Mouse (Mus musculus) forebrain, embryonic 10.5 days (tissue): ENCODE results near the gene 6030445D17Rik. TPM values are rescaled to one million over a fixed set of nuclear protein-coding genes. Genes with fewer than 3 reads are reported as not detected.

Source experiments
- DNase-seq: peaks from one replicate; pipeline ENCODE4 v3.0.0-alpha.2; 2017; ENCODE audit warnings: low spot score; ENCODE audit errors: extremely low spot score
- H3K27ac ChIP-seq: fragments of 300-500 bp; sonication (generic); 2 replicates; pipeline ENCODE4 v1.5.1; 2016; ENCODE audit warnings: mild to moderate bottlenecking
- H3K27me3 ChIP-seq: fragments of 300-500 bp; sonication (generic); 2 replicates; pipeline ENCODE4 v1.6.1; 2016; ENCODE audit warnings: mild to moderate bottlenecking; ENCODE audit not compliant: poor library complexity, severe bottlenecking
- H3K36me3 ChIP-seq: fragments of 300-500 bp; sonication (generic); replicated peaks from 2 replicates; pipeline ENCODE4 v1.6.1; 2016; ENCODE audit warnings: mild to moderate bottlenecking, moderate library complexity
- H3K4me1 ChIP-seq: fragments of 300-500 bp; sonication (generic); 2 replicates; pipeline ENCODE4 v1.6.1; 2016
- H3K4me3 ChIP-seq: fragments of 300-500 bp; sonication (generic); 2 replicates; pipeline ENCODE4 v1.5.1; 2016; ENCODE audit warnings: mild to moderate bottlenecking, moderate library complexity
- H3K9me3 ChIP-seq: fragments of 300-500 bp; sonication (generic); 2 replicates; pipeline ENCODE4 v1.6.1; 2016; ENCODE audit warnings: mild to moderate bottlenecking, moderate library complexity
- WGBS: fragments of 180-500 bp; shearing (Covaris S2); methylation state at CpG from one replicate; pipeline ENCODE4 v1.1.7; 2016; 5-methylcytosine and 5-hydroxymethylcytosine counted together
- polyA plus RNA-seq: library from polyadenylated mRNA; unstranded; fragments of >200 nt; fragmentation: Nextera tagmentation; extraction: Ambion mirVana; gene quantifications from 2 replicates; pipeline ENCODE4 v1.2.1, GENCODE M21; 2016

Gene 6030445D17Rik
- polyA plus RNA-seq, 1 experiment from 2014 or later = 0.07 TPM

DNA sequence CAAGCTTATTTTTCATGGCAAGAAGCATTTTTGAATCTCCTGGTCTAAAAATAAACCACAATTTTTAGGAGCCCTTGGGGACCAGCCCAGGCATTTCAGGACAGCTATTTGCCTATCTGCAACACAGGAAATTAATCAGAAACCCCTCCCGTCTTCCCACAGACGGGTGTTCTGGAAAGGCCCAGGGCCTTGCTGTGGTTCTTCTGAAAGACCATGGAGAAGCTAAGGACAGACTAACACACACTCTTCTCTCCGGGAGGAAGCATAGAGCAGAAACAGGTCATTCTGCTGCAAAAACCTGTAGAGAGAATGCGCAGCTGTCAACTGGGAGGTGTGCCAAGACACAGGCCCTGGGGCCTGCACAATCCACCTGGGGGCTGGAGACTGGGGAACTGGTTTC lies 4.2 kb downstream of the 6030445D17Rik start:
- DNase-seq = no peak
- H3K27me3 ChIP-seq = peaks cover 52% of the 10 kb centered on the region
- no peaks in the 10 kb centered on the region for H3K9me3 ChIP-seq
- no peak overlapping the region for H3K27ac ChIP-seq
- no peaks in the 10 kb centered on the region for H3K36me3 ChIP-seq
- H3K4me1 ChIP-seq = peaks cover 50% of the 10 kb centered on the region
- 86% methylated on average over 4 of the region's 4 CpGs for WGBS
- no peak overlapping the region for H3K4me3 ChIP-seq

DNA sequence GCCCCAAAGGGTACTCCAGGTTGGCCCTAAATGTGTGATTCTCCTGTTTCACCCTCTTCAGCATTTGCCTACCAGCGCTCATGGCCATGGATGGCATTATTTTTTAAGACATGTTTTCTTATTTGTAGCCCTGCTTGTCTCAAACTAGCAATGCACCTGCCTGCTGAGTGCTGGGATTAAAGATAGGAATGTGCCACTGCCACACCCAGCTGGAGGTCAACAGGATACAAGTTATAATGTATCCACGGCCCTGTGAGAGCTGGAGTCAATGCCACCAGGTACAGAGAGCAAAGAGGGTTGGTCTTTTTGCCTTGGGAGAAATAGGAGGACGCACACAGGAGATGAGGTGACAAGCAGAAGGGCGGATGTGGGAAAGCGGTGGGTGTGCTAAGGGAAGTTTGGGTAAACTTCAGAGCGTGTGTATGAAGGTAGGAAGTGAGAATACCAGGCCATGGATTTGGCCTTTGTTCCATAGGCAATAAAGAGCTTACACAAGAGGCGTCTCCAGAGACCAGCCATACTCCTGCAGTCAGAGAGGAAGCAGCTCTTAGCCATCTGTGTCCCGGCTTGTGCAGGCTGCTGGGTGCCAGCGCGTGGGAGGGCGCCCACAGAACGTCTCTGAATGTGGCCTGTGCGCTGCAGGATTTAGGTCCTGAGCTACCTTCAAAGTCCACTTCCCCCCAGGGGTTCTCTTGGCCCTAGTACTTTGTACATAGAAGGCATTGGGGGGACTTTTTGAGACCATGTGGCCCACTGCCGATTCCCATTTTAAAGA lies 6.7 kb downstream of the 6030445D17Rik start:
- Histone ChIP-seq H3K4me1 (peaks cover 49% of the 10 kb centered on the region), H3K9me3 (no peaks in the 10 kb centered on the region), H3K27me3 (peaks cover 27% of the 10 kb centered on the region), H3K36me3 (no peaks in the 10 kb centered on the region), H3K4me3 (peak overlapping the region; percentile 98; the same call in 1 of the 2 replicates), H3K27ac (no peak overlapping the region)
- no peak for DNase-seq
- 77% methylated on average over 14 of the region's 14 CpGs for WGBS

DNA sequence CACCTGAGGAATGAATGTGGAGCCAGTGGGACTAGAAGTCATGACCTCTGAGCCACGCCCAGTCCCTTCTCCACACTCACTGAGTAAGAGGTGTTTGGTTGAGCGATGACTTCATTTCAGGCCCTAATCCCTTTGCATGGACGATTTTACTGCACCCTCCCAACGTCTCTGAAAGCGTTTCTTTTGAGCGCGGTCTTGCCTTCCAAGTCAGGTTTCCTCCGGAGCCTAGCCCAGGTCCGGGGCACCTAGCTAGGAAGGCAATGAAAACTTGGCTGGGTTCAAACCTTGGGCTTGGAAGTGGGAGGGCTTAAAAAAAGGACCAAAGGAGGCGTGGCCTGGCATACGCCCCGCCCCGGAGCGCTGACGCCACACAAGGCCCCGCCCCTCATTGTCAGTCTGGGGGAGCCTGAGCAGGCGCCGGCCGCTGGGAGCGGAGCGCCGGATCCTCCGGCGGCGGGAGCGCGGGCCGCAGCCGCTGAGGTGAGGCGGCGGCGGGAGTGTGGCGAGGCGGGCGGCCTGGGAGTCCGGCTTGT lies 7.4 kb downstream of the 6030445D17Rik start, which contains the start of gene Luzp1:
TSS of gene Luzp1 (plus strand) at position 391 of the 533 bp plus-strand sequence.
- Histone ChIP-seq H3K27me3 (peaks cover 20% of the 10 kb centered on the region), H3K4me1 (peaks cover 51% of the 10 kb centered on the region), H3K4me3 (peak within 1 kb of the TSS; percentile 98), H3K27ac (peak within 1 kb of the TSS; percentile 99), H3K9me3 (no peaks in the 10 kb centered on the region), H3K36me3 (no peaks in the 10 kb centered on the region)
- peak; percentile 94 for DNase-seq
- WGBS = 2% methylated on average over 36 of the region's 36 CpGs

DNA sequence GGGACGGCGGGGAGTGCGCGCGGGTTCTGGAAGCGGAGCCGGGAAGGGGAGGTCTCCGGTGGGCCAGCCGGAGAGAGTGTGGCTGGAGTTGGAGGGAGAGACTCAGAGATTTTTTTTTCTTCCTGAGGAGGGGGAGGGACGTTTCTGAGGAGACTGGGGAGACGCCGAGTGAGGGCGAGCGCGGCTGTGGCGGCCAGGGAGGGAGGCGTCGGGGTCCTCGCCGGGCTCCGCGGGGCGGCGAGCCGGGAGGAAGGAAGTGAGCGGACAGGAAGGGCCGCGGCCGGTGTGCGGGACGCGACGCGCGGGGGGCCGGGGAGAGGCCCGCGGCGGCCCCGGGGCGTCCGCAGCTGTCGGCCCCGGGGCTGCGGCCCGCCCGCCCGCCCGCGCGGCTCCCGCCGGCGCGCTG lies 7.9 kb downstream of the 6030445D17Rik start:
- Histone ChIP-seq H3K27ac (peak overlapping the region; percentile 99), H3K4me3 (peak overlapping the region; percentile 98), H3K9me3 (no peaks in the 10 kb centered on the region), H3K36me3 (no peaks in the 10 kb centered on the region), H3K4me1 (peaks cover 51% of the 10 kb centered on the region), H3K27me3 (peaks cover 15% of the 10 kb centered on the region)
- under 1% methylated on average over 43 of the region's 55 CpGs for WGBS
- no peak for DNase-seq

DNA sequence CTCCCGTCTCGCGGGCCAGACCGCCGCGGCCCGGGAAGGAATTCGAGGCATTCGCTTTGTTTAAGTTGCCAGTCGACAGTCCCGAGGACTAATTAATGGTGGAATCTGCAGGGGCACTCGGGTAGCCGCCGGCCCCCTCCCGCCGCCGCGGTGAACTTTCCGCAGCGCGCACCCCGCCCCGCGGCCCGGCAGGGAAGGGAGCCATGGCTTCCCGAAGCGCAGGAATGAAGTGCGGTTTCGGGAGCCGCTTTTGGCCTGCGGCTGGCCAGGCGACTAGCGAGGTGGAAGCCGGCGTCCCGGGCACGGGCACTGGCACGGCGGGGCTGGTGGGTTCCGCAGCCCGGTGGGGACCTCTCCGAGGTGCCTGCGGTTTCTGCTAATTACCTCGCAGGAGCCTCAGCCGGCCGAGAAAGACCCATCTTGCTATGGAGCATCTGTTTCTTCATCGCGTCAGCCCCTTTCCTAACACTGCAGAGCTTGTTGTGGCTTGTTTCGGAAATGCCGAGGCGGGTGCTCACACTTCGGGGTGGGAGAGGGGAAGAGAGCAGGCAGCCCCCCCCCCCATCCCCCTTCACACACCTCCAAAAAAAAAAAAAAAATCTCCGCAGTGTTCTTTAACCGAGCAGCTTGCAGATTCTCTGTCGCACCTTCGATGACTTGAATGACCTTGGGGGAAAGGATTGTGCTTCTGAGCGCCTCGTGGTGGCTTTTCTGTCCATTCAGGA lies 8.5 kb downstream of the 6030445D17Rik start:
- WGBS = under 1% methylated on average over 58 of the region's 58 CpGs

DNA sequence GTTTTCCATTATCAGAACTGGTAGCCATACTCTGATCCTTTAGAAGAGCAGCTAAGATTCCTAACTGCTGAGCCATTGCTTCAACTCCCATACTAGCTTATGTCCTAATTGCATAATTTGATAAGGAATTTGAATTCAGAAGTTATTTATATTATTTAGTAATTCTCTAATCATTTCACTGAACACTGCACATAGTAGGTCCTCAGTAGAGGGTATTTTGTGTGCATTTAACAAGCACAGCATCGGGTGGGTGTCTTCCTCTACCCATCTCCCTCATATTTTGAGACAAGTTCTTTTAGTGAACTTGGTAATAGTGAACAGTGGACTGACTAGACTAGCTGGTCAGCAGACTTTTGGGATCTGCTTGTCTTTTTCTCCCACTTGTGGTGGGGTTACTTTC lies 14.6 kb downstream of the 6030445D17Rik start:
- Histone ChIP-seq H3K27ac (no peak overlapping the region), H3K4me1 (peaks cover 29% of the 10 kb centered on the region), H3K9me3 (no peaks in the 10 kb centered on the region), H3K36me3 (peaks cover 14% of the 10 kb centered on the region), H3K4me3 (no peak overlapping the region), H3K27me3 (no peaks in the 10 kb centered on the region)
- no peak for DNase-seq
- WGBS = 98% methylated on average over 1 of the region's 1 CpGs

More for the DNA sequence above, 8.5 kb downstream of the 6030445D17Rik start:
- peak overlapping the region; percentile 98 for H3K4me3 ChIP-seq
- H3K36me3 ChIP-seq = 0 out of 2 replicates have a peak, but pooled peaks cover 2% of the 10 kb centered on the region
- DNase-seq = peak; percentile 74
- peaks cover 51% of the 10 kb centered on the region for H3K4me1 ChIP-seq
- H3K9me3 ChIP-seq = no peaks in the 10 kb centered on the region
- peaks cover 10% of the 10 kb centered on the region for H3K27me3 ChIP-seq
- peak overlapping the region; percentile 99 for H3K27ac ChIP-seq

DNA sequence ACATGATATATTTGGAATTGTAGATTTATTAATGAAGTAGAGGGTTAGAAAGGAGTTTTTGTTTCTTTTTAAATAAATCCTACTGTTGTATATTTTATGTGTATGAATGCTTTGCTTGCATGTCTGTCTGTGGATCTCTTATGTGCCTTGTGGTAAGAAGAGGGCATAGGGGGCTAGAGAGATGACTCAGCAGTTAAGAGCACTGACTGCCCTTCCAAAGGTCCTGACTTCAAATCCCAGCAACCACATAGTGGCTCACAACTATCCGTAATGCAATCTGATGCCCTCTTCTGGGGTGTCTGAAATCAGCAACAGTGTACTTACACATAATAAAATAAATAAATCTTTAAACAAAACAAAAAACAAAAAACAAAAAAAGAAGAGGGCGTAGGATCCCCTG lies 24.5 kb downstream of the 6030445D17Rik start:
- DNase-seq = no peak
- Histone ChIP-seq H3K4me1 (no peaks in the 10 kb centered on the region), H3K27ac (no peak overlapping the region), H3K36me3 (peaks cover 13% of the 10 kb centered on the region), H3K27me3 (no peaks in the 10 kb centered on the region), H3K9me3 (peaks cover 4% of the 10 kb centered on the region; the same call in 1 of the 2 replicates), H3K4me3 (no peak overlapping the region)
- WGBS = 87% methylated on average over 2 of the region's 2 CpGs

DNA sequence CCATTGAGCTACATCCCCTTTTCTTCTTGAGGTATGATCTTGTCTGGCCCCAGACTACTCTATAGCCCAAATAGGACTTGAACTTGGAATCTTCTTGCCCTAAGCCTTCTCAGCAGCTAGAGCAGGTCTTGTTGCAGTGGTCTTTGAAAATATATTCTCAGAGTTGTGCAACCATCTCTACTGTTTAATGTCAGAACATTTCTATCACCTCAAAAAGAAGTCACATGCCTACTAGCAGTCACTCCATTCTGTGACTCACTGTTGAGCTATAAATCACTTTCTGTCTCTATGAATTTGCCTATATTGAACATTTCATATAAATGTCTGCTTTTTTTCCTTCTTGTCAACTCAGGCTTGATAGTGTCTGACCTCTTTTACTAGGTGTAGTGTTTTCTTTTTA lies 33.9 kb downstream of the 6030445D17Rik start:
- Histone ChIP-seq H3K9me3 (no peaks in the 10 kb centered on the region), H3K4me1 (no peaks in the 10 kb centered on the region), H3K27me3 (no peaks in the 10 kb centered on the region), H3K27ac (no peak overlapping the region), H3K36me3 (no peaks in the 10 kb centered on the region), H3K4me3 (no peak overlapping the region)
- no peak for DNase-seq

DNA sequence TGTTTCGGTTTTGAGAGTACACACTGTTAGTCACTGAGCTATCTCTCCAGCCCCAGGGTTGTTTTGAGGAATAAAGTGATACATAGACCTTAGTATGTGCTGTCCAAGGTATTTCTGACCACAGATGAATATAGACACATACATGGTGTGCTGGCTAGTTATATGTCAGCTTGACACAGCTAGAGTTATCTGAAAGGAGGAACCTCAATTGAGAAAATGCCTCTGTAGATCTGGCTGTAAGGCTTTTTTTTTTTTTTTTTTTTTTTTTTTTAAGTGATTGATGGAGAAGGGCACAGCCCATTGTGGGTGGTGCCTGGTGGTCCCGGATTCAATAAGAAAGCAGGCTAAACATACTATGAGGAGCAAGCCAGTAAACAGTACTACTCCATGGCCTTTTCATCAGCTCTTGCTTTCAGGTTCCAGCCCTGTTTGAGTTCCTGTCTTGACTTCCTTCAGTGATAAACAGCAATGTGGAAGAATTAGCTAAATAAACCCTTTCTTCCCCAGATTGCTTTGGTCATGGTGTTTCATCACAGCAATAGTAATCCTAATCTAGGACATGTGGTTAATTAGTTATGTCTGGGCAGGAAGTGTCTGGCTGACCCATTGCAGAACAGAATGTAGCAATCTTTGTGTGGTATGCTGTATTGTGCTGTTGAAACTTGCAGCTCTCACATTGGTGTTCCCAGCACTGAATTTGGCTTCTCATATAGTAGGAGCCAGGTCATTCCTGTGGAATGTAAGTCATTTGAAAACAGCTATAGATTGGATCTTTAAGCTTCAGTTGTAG lies 43.6 kb downstream of the 6030445D17Rik start:
- Histone ChIP-seq H3K9me3 (no peaks in the 10 kb centered on the region), H3K27me3 (no peaks in the 10 kb centered on the region), H3K36me3 (no peaks in the 10 kb centered on the region), H3K4me1 (no peaks in the 10 kb centered on the region), H3K4me3 (no peak overlapping the region), H3K27ac (no peak overlapping the region)
- DNase-seq = no peak
- 71% methylated on average over 2 of the region's 2 CpGs for WGBS

DNA sequence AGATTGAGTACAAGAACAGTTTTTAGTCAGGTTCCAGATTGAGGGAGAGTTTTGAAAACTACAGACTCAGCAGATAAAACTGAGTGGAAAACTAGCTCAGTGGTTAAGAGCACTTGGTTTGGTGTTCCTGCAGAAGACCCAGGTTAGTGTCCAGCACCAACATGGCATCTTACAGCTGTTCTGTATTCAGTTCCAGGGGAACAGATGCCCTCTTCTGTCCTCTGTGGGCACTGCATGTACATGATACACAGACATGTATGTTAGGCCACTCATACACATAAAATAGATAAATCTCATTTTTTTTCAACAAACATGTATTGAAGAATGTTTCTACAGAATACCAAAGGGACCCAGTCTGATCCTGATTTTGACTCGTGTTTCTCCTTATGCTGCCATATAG lies 47.8 kb downstream of the 6030445D17Rik start:
- H3K4me3 ChIP-seq = no peak overlapping the region
- H3K36me3 ChIP-seq = no peaks in the 10 kb centered on the region
- H3K9me3 ChIP-seq = no peaks in the 10 kb centered on the region
- 82% methylated on average over 1 of the region's 1 CpGs for WGBS
- no peaks in the 10 kb centered on the region for H3K27me3 ChIP-seq
- no peak overlapping the region for H3K27ac ChIP-seq
- peaks cover 22% of the 10 kb centered on the region for H3K4me1 ChIP-seq
- no peak for DNase-seq

DNA sequence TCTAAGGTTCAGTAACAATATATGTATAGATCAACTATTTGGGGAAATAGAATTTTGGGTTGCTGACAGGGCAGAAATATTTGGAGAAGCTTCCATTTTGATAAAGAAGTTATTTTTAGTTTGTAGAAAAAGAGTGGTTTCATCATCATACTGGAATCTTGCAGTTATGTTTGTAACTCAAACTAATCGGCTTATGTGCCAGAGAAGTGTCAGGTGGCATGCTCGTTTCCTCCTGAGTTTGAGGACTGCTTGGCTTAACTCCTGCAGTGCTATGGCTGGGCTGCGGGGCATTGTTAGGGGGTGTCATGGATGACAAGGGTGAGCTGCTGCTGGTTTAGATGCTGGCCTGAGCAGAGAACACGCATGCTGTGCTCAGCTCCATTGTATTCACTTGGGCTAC lies 49.7 kb downstream of the 6030445D17Rik start:
- DNase-seq = no peak
- Histone ChIP-seq H3K4me1 (peaks cover 22% of the 10 kb centered on the region), H3K9me3 (no peaks in the 10 kb centered on the region), H3K4me3 (no peak overlapping the region), H3K36me3 (no peaks in the 10 kb centered on the region; the same call in 1 of the 2 replicates), H3K27me3 (no peaks in the 10 kb centered on the region), H3K27ac (no peak overlapping the region)
- WGBS = 62% methylated on average over 4 of the region's 4 CpGs

DNA sequence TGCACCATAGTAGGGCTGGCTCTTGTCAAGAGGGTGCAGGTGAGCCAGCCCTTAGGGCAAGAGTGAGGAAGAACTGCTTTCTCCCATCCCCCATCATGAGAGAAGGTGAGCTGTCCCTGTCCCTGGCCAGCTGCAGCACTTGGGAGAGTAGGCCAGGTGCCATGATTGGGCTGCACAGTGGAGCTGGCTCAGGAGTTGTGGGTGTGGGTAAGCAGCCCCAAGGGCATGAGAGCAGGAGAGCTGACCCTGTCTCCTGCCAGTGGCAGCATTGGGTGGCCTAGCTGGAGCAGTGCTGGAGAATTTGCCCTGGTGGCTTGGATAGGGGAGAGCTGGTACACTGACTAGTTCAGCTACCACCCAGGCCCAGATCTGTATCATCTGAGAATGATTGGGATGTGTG lies 50.9 kb downstream of the 6030445D17Rik start:
- Histone ChIP-seq H3K9me3 (no peaks in the 10 kb centered on the region), H3K36me3 (no peaks in the 10 kb centered on the region; the same call in 1 of the 2 replicates), H3K27me3 (no peaks in the 10 kb centered on the region), H3K4me3 (no peak overlapping the region), H3K27ac (peak overlapping the region; percentile 53), H3K4me1 (peaks cover 22% of the 10 kb centered on the region)
- DNase-seq = no peak
